Mouse (Mus musculus) neutrophil, adult 59 days (primary cell): ENCODE data around the gene Gm9045. TPM values are rescaled to one million over a fixed set of nuclear protein-coding genes. Genes with fewer than 3 reads are reported as not detected.

Experiments
- total RNA-seq, 2 experiments: library from RNA; stranded (reverse); gene quantifications; 1 replicate in 1 of 2; 2 replicates in 1 of 2; pipeline ENCODE4 v1.2.4; 2023

Gm9045 gene
- not detected for total RNA-seq

GRCm38 (mm10) chr10:118337731-118338130 lies at the start of gene Gm9045:
Gm9045 (minus strand) TSS chr10:118337831.

GRCm38 (mm10) chr10:118354005-118354404 lies 16.4 kb upstream of the Gm9045 start, which contains the start of gene Gm9049:
Gm9049 (minus strand) TSS chr10:118354105.

GRCm38 (mm10) chr10:118348579-118348978 lies 10.9 kb upstream of the Gm9045 start, which contains the start of gene Gm9048:
Gm9048 (minus strand) TSS chr10:118348679.

GRCm38 (mm10) chr10:118343155-118343554 lies 5.5 kb upstream of the Gm9045 start, which contains the start of gene Gm9046:
Gm9046 (minus strand) TSS chr10:118343255.

GRCm38 (mm10) chr10:118332308-118332707 lies 5.3 kb downstream of the Gm9045 start, which contains the start of gene Gm9044:
Gm9044 (minus strand) TSS chr10:118332408.

GRCm38 (mm10) chr10:118326869-118327268 lies 10.8 kb downstream of the Gm9045 start, which contains the start of gene Gm9040:
Gm9040 (minus strand) TSS chr10:118326969.

GRCm38 (mm10) chr10:118294938-118295337 lies 42.7 kb downstream of the Gm9045 start, which contains the start of gene Iltifb:
Iltifb (minus strand) TSS chr10:118295038.

Other genes with a start within 250 kb of the Gm9045 start
- gene Mdm1, start 196.0 kb downstream of the Gm9045 start, total RNA-seq = 10 to 100 TPM; 10.8 to 14.1 TPM
- not detected for gene Il22, start 132.9 kb downstream of the Gm9045 start, total RNA-seq
- gene Gm32717, start 97.1 kb downstream of the Gm9045 start, total RNA-seq = under 1 TPM; 0.51 to 0.53 TPM
- gene Gm32802, start 79.1 kb downstream of the Gm9045 start, total RNA-seq = under 1 TPM; 0.51 to 0.53 TPM
- gene Iltifb, start 42.8 kb downstream of the Gm9045 start, total RNA-seq = not detected
- gene Gm9040, start 10.9 kb downstream of the Gm9045 start, total RNA-seq = not detected
- not detected for gene Gm9044, start 5.4 kb downstream of the Gm9045 start, total RNA-seq
- gene Gm9046, start 5.4 kb upstream of the Gm9045 start, total RNA-seq = not detected
- not detected for gene Gm9048, start 10.8 kb upstream of the Gm9045 start, total RNA-seq
- not detected for gene Gm9049, start 16.3 kb upstream of the Gm9045 start, total RNA-seq
- gene Ifng, start 103.2 kb upstream of the Gm9045 start, total RNA-seq = not detected